Mouse (Mus musculus) thymus, postnatal 14 days (tissue): ENCODE measurements around the gene Olfr1373.

Experiments used
- DNase-seq: peaks from one replicate; pipeline ENCODE4 v3.0.0; 2021

The Olfr1373 gene

GRCm38 (mm10) chr11:52106037-52106436 lies 39.3 kb downstream of the Olfr1373 start:
- no peak for DNase-seq

GRCm38 (mm10) chr11:52105503-52105902 lies 39.8 kb downstream of the Olfr1373 start:
- no peak for DNase-seq

GRCm38 (mm10) chr11:52102977-52103376 lies 42.4 kb downstream of the Olfr1373 start:
- no peak for DNase-seq

- DNase-seq: no peak
These were observed 45.5 kb downstream of the Olfr1373 start for GRCm38 (mm10) chr11:52099771-52100219.

GRCm38 (mm10) chr11:52099031-52099761 lies 46.1 kb downstream of the Olfr1373 start:
- DNase-seq: peak; percentile 83

GRCm38 (mm10) chr11:52098398-52098946 lies 46.9 kb downstream of the Olfr1373 start, which contains the start of gene Ppp2ca:
TSS of gene Ppp2ca (plus strand) at chr11:52098681.
- peak; percentile 99 for DNase-seq

- no peak for DNase-seq
These were observed 47.7 kb downstream of the Olfr1373 start for GRCm38 (mm10) chr11:52097596-52097995.

- DNase-seq: no peak
These were observed 48.3 kb downstream of the Olfr1373 start for GRCm38 (mm10) chr11:52097016-52097415.
